20 mouse cellular contexts compared by ENCODE assay signal in the genomic region with DNA sequence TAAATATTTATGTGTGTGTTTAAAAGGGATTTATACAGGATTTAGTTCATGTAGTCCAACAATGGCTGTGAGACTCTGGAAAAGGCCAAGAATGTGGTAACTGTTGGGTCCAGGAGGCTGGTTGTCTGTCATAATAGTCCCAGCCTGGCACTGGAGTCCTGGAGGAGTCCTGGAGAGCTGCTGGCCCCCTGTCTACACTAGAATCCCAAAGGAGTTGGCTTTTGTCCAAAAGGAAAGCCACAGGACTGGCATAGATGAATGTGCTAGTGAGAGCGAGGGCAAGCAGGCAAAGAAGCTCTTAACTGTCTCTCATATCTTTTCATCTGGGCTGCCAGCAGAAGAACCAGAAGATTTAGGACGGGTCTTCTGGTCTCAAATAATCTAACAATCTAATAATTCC. TPM values are rescaled to one million over a fixed set of nuclear protein-coding genes. Genes with fewer than 3 reads are reported as not detected.
DNase-seq lines count a peak whose midpoint lies in the region; ATAC-seq and TF ChIP-seq lines count a peak whose summit lies in the region.
"Had no signal": no experiment of that assay in that cellular context is flagged by ENCODE, and none has a peak within 500 bp of the region (broad histone marks: within the 10 kb centered on the region; RNA-seq: fewer than 3 reads in every experiment).

No protein-coding gene starts in this region.

- no peak for ATAC-seq in hindbrain, postnatal 0 days
- no peak for ATAC-seq in hindbrain, embryonic 13.5 days (ENCODE audit: low FRiP score)
- ATAC-seq in lung, postnatal 0 days = no peak
- ATAC-seq: hindbrain, embryonic 16.5 days; midbrain, embryonic 15.5 days had no signal

- H3K27ac ChIP-seq in hindbrain, postnatal 0 days = no peak overlapping the region
- H3K27ac ChIP-seq in hindbrain, embryonic 13.5 days = no peak overlapping the region
- H3K27ac ChIP-seq in lung, postnatal 0 days (ENCODE audit: low read length) = peak overlapping the region; percentile 38; the same call in 1 of the 2 replicates
- H3K27ac ChIP-seq in small intestine, adult 2 months (ENCODE audit: insufficient read depth, low read depth, low read length) = peak overlapping the region; percentile 56
- H3K27ac ChIP-seq: midbrain, embryonic 15.5 days; neural tube, embryonic 13.5 days had no signal

- no peak for TF ChIP-seq CTCF in hindbrain, postnatal 0 days (IDR thresholded peaks at IDR 0.05; ENCODE audit: low read depth)
- no peak for TF ChIP-seq CTCF in lung, postnatal 0 days (IDR thresholded peaks at IDR 0.05)
- no peak for TF ChIP-seq CTCF in small intestine, adult 2 months (IDR thresholded peaks at IDR 0.05; ENCODE audit: extremely low read depth, insufficient read length, insufficient replicate concordance, low read depth, low read length)

- TF ChIP-seq EP300 in lung, postnatal 0 days (IDR thresholded peaks at IDR 0.05) = no peak

- H3K4me2 ChIP-seq in hindbrain, postnatal 0 days (ENCODE audit: low read depth, low read length) = no peak overlapping the region
- H3K4me2 ChIP-seq in hindbrain, embryonic 13.5 days = no peak overlapping the region
- no peak overlapping the region for H3K4me2 ChIP-seq in lung, postnatal 0 days (replicated peaks; ENCODE audit: low read depth, low read length)
- H3K4me2 ChIP-seq: midbrain, embryonic 15.5 days; neural tube, embryonic 13.5 days had no signal

- WGBS in hindbrain, postnatal 0 days = 55% methylated on average over 2 of the region's 2 CpGs
- 80% methylated on average over 2 of the region's 2 CpGs for WGBS in hindbrain, embryonic 13.5 days
- 32% methylated on average over 2 of the region's 2 CpGs for WGBS in lung, postnatal 0 days
- WGBS in small intestine, adult 2 months = 62% methylated on average over 2 of the region's 2 CpGs

- no peak for TF ChIP-seq POLR2A in small intestine, adult 2 months (IDR thresholded peaks at IDR 0.05; ENCODE audit: low read depth, low read length)

- H3K9ac ChIP-seq in hindbrain, postnatal 0 days (replicated peaks; ENCODE audit: low read length) = no peak overlapping the region
- H3K9ac ChIP-seq in hindbrain, embryonic 13.5 days = no peak overlapping the region
- H3K9ac ChIP-seq in lung, postnatal 0 days (replicated peaks; ENCODE audit: low read depth) = no peak overlapping the region
- H3K9ac ChIP-seq: midbrain, embryonic 15.5 days; neural tube, embryonic 13.5 days had no signal

- H3K4me1 ChIP-seq in hindbrain, postnatal 0 days (ENCODE audit: insufficient read depth, low read length) = 0 out of 2 replicates have a peak, but pooled peaks cover 3% of the 10 kb centered on the region
- H3K4me1 ChIP-seq in hindbrain, embryonic 13.5 days (replicated peaks) = peaks cover 11% of the 10 kb centered on the region
- no peaks in the 10 kb centered on the region; the same call in 1 of the 2 replicates for H3K4me1 ChIP-seq in lung, postnatal 0 days (ENCODE audit: insufficient read depth, low read depth, low read length)
- H3K4me1 ChIP-seq in small intestine, adult 2 months (ENCODE audit: control insufficient read depth, insufficient read depth, insufficient read length, low read length) = peaks cover 8% of the 10 kb centered on the region; the same call in 1 of the 2 replicates

- H3K36me3 ChIP-seq in hindbrain, postnatal 0 days (ENCODE audit: insufficient read depth, low read length) = no peaks in the 10 kb centered on the region
- no peaks in the 10 kb centered on the region for H3K36me3 ChIP-seq in hindbrain, embryonic 13.5 days
- H3K36me3 ChIP-seq in lung, postnatal 0 days (ENCODE audit: insufficient read depth, low read length) = no peaks in the 10 kb centered on the region
- no peaks in the 10 kb centered on the region for H3K36me3 ChIP-seq in small intestine, adult 2 months (ENCODE audit: control insufficient read depth, insufficient read depth, low read length)
- H3K36me3 ChIP-seq: midbrain, embryonic 15.5 days; neural tube, embryonic 13.5 days had no signal

- no peaks in the 10 kb centered on the region for H3K27me3 ChIP-seq in hindbrain, postnatal 0 days (ENCODE audit: insufficient read depth, low read length)
- H3K27me3 ChIP-seq in hindbrain, embryonic 13.5 days = no peaks in the 10 kb centered on the region
- H3K27me3 ChIP-seq in lung, postnatal 0 days (replicated peaks; ENCODE audit: insufficient read depth, low read length) = no peaks in the 10 kb centered on the region
- H3K27me3 ChIP-seq in small intestine, adult 2 months (ENCODE audit: control insufficient read depth, insufficient read depth, low read length) = no peaks in the 10 kb centered on the region
- H3K27me3 ChIP-seq: midbrain, embryonic 15.5 days; neural tube, embryonic 13.5 days had no signal

- no peak overlapping the region for H3K4me3 ChIP-seq in hindbrain, postnatal 0 days (ENCODE audit: low read length)
- no peak overlapping the region for H3K4me3 ChIP-seq in hindbrain, embryonic 13.5 days
- H3K4me3 ChIP-seq in lung, postnatal 0 days (ENCODE audit: low read depth, low read length) = no peak overlapping the region
- H3K4me3 ChIP-seq in small intestine, adult 2 months (ENCODE audit: low read depth, low read length) = no peak overlapping the region
- H3K4me3 ChIP-seq: midbrain, embryonic 15.5 days; neural tube, embryonic 13.5 days had no signal

- no peaks in the 10 kb centered on the region for H3K9me3 ChIP-seq in hindbrain, postnatal 0 days (ENCODE audit: low read length)
- 0 out of 2 replicates have a peak, but pooled peaks cover 12% of the 10 kb centered on the region for H3K9me3 ChIP-seq in hindbrain, embryonic 13.5 days
- H3K9me3 ChIP-seq in lung, postnatal 0 days (ENCODE audit: low read length) = no peaks in the 10 kb centered on the region; the same call in 1 of the 2 replicates
- H3K9me3 ChIP-seq: midbrain, embryonic 15.5 days had no signal

- DNase-seq in adrenal gland, adult 2 months = peak; percentile 24
- no peak for DNase-seq in adrenal gland, postnatal 25 days
- DNase-seq in hindbrain, postnatal 0 days (ENCODE audit: low spot score) = peak; percentile 9
- no peak for DNase-seq in lung, postnatal 0 days (ENCODE audit: low spot score)
- no peak for DNase-seq in lung, postnatal 36 days
- no peak for DNase-seq in thymus, postnatal 0 days (ENCODE audit: low spot score)
- DNase-seq: cerebellum, adult 11 months; embryo, embryonic 11 days; heart, postnatal 10 days; kidney, postnatal 10 days; right cerebral cortex, postnatal 4 days had no signal

RNA-seq across cellular contexts. Expression of a gene that starts 1.6 kb away (rescaled TPM):
- total RNA-seq in adrenal gland, adult 2 months (2021) = 10 to 100 TPM; 23.0 to 26.8 TPM
- 11.7 and 13.4 TPM in 2 replicates for polyA plus RNA-seq in adrenal gland, adult 2 months (2012; rRNA removed)
- 18.0 and 26.1 TPM in 2 replicates for total RNA-seq in adrenal gland, postnatal 25 days (2021)
- total RNA-seq in hindbrain, postnatal 0 days (2014; rRNA removed) = 11.5 and 12.7 TPM in 2 replicates
- polyA plus RNA-seq in hindbrain, postnatal 0 days (2015; fragmentation: Nextera tagmentation; extraction: Ambion mirVana) = 10.9 and 11.9 TPM in 2 replicates
- 11.6 and 11.9 TPM in 2 replicates for polyA plus RNA-seq in hindbrain, embryonic 13.5 days (2015; fragmentation: Nextera tagmentation; extraction: Ambion mirVana)
- 103 and 110 TPM in 2 replicates for polyA plus RNA-seq in lung, postnatal 0 days (2015; fragmentation: Nextera tagmentation; extraction: Ambion mirVana)
- polyA plus RNA-seq in small intestine, adult 2 months (2012; rRNA removed) = 18.9 and 47.7 TPM in 2 replicates
- polyA plus RNA-seq in thymus, postnatal 0 days (2015; fragmentation: Nextera tagmentation; extraction: Ambion mirVana) = 23.5 and 25.5 TPM in 2 replicates

RNA-seq across cellular contexts. Expression of a gene that starts 49.8 kb away (rescaled TPM):
- total RNA-seq in adrenal gland, adult 2 months (2021) = not detected
- 0.19 TPM in 1 of 2 replicates, not detected in the other for polyA plus RNA-seq in adrenal gland, adult 2 months (2012; rRNA removed)
- not detected in 2 replicates for total RNA-seq in adrenal gland, postnatal 25 days (2021)
- not detected in 2 replicates for total RNA-seq in hindbrain, postnatal 0 days (2014; rRNA removed)
- polyA plus RNA-seq in hindbrain, postnatal 0 days (2015; fragmentation: Nextera tagmentation; extraction: Ambion mirVana) = 0.43 TPM in 1 of 2 replicates, not detected in the other
- polyA plus RNA-seq in hindbrain, embryonic 13.5 days (2015; fragmentation: Nextera tagmentation; extraction: Ambion mirVana) = not detected in 2 replicates
- polyA plus RNA-seq in lung, postnatal 0 days (2015; fragmentation: Nextera tagmentation; extraction: Ambion mirVana) = not detected in 2 replicates
- 8.8 and 12.4 TPM in 2 replicates for polyA plus RNA-seq in small intestine, adult 2 months (2012; rRNA removed)
- not detected in 2 replicates for polyA plus RNA-seq in thymus, postnatal 0 days (2015; fragmentation: Nextera tagmentation; extraction: Ambion mirVana)
- total RNA-seq: heart, adult 8-10 months; heart, postnatal 10 days; layer of hippocampus, postnatal 25 days; left cerebral cortex, postnatal 36 days had no signal
- polyA plus RNA-seq: hindbrain, embryonic 16.5 days; midbrain, embryonic 15.5 days; neural tube, embryonic 13.5 days; stomach, embryonic 14.5 days had no signal

RNA-seq across cellular contexts. Expression of a gene that starts 57.6 kb away (rescaled TPM):
- 10 to 100 TPM; 30.9 to 36.6 TPM for total RNA-seq in adrenal gland, adult 2 months (2021)
- 31.1 and 33.1 TPM in 2 replicates for polyA plus RNA-seq in adrenal gland, adult 2 months (2012; rRNA removed)
- 45.8 and 49.1 TPM in 2 replicates for total RNA-seq in adrenal gland, postnatal 25 days (2021)
- total RNA-seq in hindbrain, postnatal 0 days (2014; rRNA removed) = 120 and 151 TPM in 2 replicates
- 3.5 and 3.6 TPM in 2 replicates for polyA plus RNA-seq in hindbrain, postnatal 0 days (2015; fragmentation: Nextera tagmentation; extraction: Ambion mirVana)
- 6.2 and 6.4 TPM in 2 replicates for polyA plus RNA-seq in hindbrain, embryonic 13.5 days (2015; fragmentation: Nextera tagmentation; extraction: Ambion mirVana)
- polyA plus RNA-seq in lung, postnatal 0 days (2015; fragmentation: Nextera tagmentation; extraction: Ambion mirVana) = 2.5 and 3.1 TPM in 2 replicates
- polyA plus RNA-seq in small intestine, adult 2 months (2012; rRNA removed) = 4.6 and 6.3 TPM in 2 replicates
- polyA plus RNA-seq in thymus, postnatal 0 days (2015; fragmentation: Nextera tagmentation; extraction: Ambion mirVana) = 0.57 TPM in 2 replicates

Comparison
In these comparisons a context has a peak if more than half of its experiments do, and no peak if none do; other contexts are left out.
1. DNase-seq: peak in adrenal gland, adult 2 months (single experiment) and hindbrain, postnatal 0 days (single experiment); none in adrenal gland, postnatal 25 days (single experiment), lung, postnatal 0 days (single experiment), lung, postnatal 36 days (single experiment) and thymus, postnatal 0 days (single experiment).
2. H3K27ac ChIP-seq: peak in lung, postnatal 0 days (single experiment) and small intestine, adult 2 months (single experiment); none in hindbrain, postnatal 0 days (single experiment) and hindbrain, embryonic 13.5 days (single experiment).